Mouse (Mus musculus): ENCODE measurements around the gene Dmrt3. TPM values are rescaled to one million over a fixed set of nuclear protein-coding genes. Genes with fewer than 3 reads are reported as not detected.

Dmrt3 gene
- polyA plus RNA-seq, 1 experiment = 1.4 TPM

- peaks cover 20% of the 10 kb centered on the region for H3K27me3 ChIP-seq (ENCODE audit: control insufficient read depth, insufficient read depth, low read length, poor library complexity, severe bottlenecking)
- H3K9me3 ChIP-seq (replicated peaks; ENCODE audit: control insufficient read depth, insufficient read depth, low read length, poor library complexity, severe bottlenecking) = no peaks in the 10 kb centered on the region
- H3K27ac ChIP-seq (ENCODE audit: insufficient read depth, low read length) = no peak overlapping the region
- H3K4me1 ChIP-seq (ENCODE audit: control insufficient read depth, insufficient read depth, low read length) = no peaks in the 10 kb centered on the region
- TF ChIP-seq CTCF (IDR thresholded peaks at IDR 0.05; ENCODE audit: low read depth, low read length) = no peak
- no peak for TF ChIP-seq POLR2A (IDR thresholded peaks at IDR 0.05; ENCODE audit: insufficient read depth, low read length)
- TF ChIP-seq EP300 (IDR thresholded peaks at IDR 0.05; ENCODE audit: insufficient read depth, low read depth, low read length) = no peak
- no peak overlapping the region for H3K9ac ChIP-seq (ENCODE audit: low read depth, poor library complexity, severe bottlenecking)
- H3K4me3 ChIP-seq (ENCODE audit: low read depth, low read length) = no peak overlapping the region
- no peaks in the 10 kb centered on the region for H3K36me3 ChIP-seq (ENCODE audit: control insufficient read depth, insufficient read depth, low read length, poor library complexity, severe bottlenecking)
These were observed 3.6 kb downstream of the Dmrt3 start for GRCm38 (mm10) chr19:25613476-25614300.

GRCm38 (mm10) chr19:25615889-25616288 is 5.8 kb downstream of the Dmrt3 start:
- TF ChIP-seq POLR2A (IDR thresholded peaks at IDR 0.05; ENCODE audit: insufficient read depth, low read length) (no peak), CTCF (IDR thresholded peaks at IDR 0.05; ENCODE audit: low read depth, low read length) (no peak), EP300 (IDR thresholded peaks at IDR 0.05; ENCODE audit: insufficient read depth, low read depth, low read length) (no peak)
- H3K9ac ChIP-seq (ENCODE audit: low read depth, poor library complexity, severe bottlenecking) = no peak overlapping the region
- H3K4me1 ChIP-seq (ENCODE audit: control insufficient read depth, insufficient read depth, low read length) = no peaks in the 10 kb centered on the region
- H3K9me3 ChIP-seq (replicated peaks; ENCODE audit: control insufficient read depth, insufficient read depth, low read length, poor library complexity, severe bottlenecking) = no peaks in the 10 kb centered on the region
- no peak overlapping the region for H3K4me3 ChIP-seq (ENCODE audit: low read depth, low read length)
- H3K36me3 ChIP-seq (ENCODE audit: control insufficient read depth, insufficient read depth, low read length, poor library complexity, severe bottlenecking) = no peaks in the 10 kb centered on the region
- H3K27ac ChIP-seq (ENCODE audit: insufficient read depth, low read length) = no peak overlapping the region
- H3K27me3 ChIP-seq (ENCODE audit: control insufficient read depth, insufficient read depth, low read length, poor library complexity, severe bottlenecking) = peaks cover 17% of the 10 kb centered on the region

- no peaks in the 10 kb centered on the region for H3K27me3 ChIP-seq (ENCODE audit: control insufficient read depth, insufficient read depth, low read length, poor library complexity, severe bottlenecking)
- TF ChIP-seq CTCF (IDR thresholded peaks at IDR 0.05; ENCODE audit: low read depth, low read length) (peak; percentile 83), EP300 (IDR thresholded peaks at IDR 0.05; ENCODE audit: insufficient read depth, low read depth, low read length) (no peak)
- no peak overlapping the region for H3K4me3 ChIP-seq (ENCODE audit: low read depth, low read length)
- no peak overlapping the region for H3K27ac ChIP-seq (ENCODE audit: insufficient read depth, low read length)
- H3K4me1 ChIP-seq (ENCODE audit: control insufficient read depth, insufficient read depth, low read length) = no peaks in the 10 kb centered on the region
- no peaks in the 10 kb centered on the region for H3K36me3 ChIP-seq (ENCODE audit: control insufficient read depth, insufficient read depth, low read length, poor library complexity, severe bottlenecking)
- no peaks in the 10 kb centered on the region for H3K9me3 ChIP-seq (replicated peaks; ENCODE audit: control insufficient read depth, insufficient read depth, low read length, poor library complexity, severe bottlenecking)
- H3K9ac ChIP-seq (ENCODE audit: low read depth, poor library complexity, severe bottlenecking) = no peak overlapping the region
These were observed 12.5 kb downstream of the Dmrt3 start for GRCm38 (mm10) chr19:25622291-25623251.

GRCm38 (mm10) chr19:25628490-25628889 is 18.4 kb downstream of the Dmrt3 start:
- Histone ChIP-seq H3K27ac (ENCODE audit: insufficient read depth, low read length) (no peak overlapping the region), H3K4me1 (ENCODE audit: control insufficient read depth, insufficient read depth, low read length) (no peaks in the 10 kb centered on the region), H3K9me3 (replicated peaks; ENCODE audit: control insufficient read depth, insufficient read depth, low read length, poor library complexity, severe bottlenecking) (no peaks in the 10 kb centered on the region), H3K36me3 (ENCODE audit: control insufficient read depth, insufficient read depth, low read length, poor library complexity, severe bottlenecking) (no peaks in the 10 kb centered on the region), H3K27me3 (ENCODE audit: control insufficient read depth, insufficient read depth, low read length, poor library complexity, severe bottlenecking) (no peaks in the 10 kb centered on the region), H3K9ac (ENCODE audit: low read depth, poor library complexity, severe bottlenecking) (no peak overlapping the region), H3K4me3 (ENCODE audit: low read depth, low read length) (no peak overlapping the region)
- TF ChIP-seq EP300 (IDR thresholded peaks at IDR 0.05; ENCODE audit: insufficient read depth, low read depth, low read length) (no peak), CTCF (IDR thresholded peaks at IDR 0.05; ENCODE audit: low read depth, low read length) (peak; percentile 86)

- H3K4me1 ChIP-seq (ENCODE audit: control insufficient read depth, insufficient read depth, low read length) = no peaks in the 10 kb centered on the region
- no peaks in the 10 kb centered on the region for H3K9me3 ChIP-seq (replicated peaks; ENCODE audit: control insufficient read depth, insufficient read depth, low read length, poor library complexity, severe bottlenecking)
- no peak overlapping the region for H3K27ac ChIP-seq (ENCODE audit: insufficient read depth, low read length)
- no peak overlapping the region for H3K9ac ChIP-seq (ENCODE audit: low read depth, poor library complexity, severe bottlenecking)
- no peak overlapping the region for H3K4me3 ChIP-seq (ENCODE audit: low read depth, low read length)
- no peaks in the 10 kb centered on the region for H3K27me3 ChIP-seq (ENCODE audit: control insufficient read depth, insufficient read depth, low read length, poor library complexity, severe bottlenecking)
- TF ChIP-seq CTCF (IDR thresholded peaks at IDR 0.05; ENCODE audit: low read depth, low read length) = no peak
- no peak for TF ChIP-seq POLR2A (IDR thresholded peaks at IDR 0.05; ENCODE audit: insufficient read depth, low read length)
- TF ChIP-seq EP300 (IDR thresholded peaks at IDR 0.05; ENCODE audit: insufficient read depth, low read depth, low read length) = no peak
- no peaks in the 10 kb centered on the region for H3K36me3 ChIP-seq (ENCODE audit: control insufficient read depth, insufficient read depth, low read length, poor library complexity, severe bottlenecking)
These were observed 25.0 kb downstream of the Dmrt3 start for GRCm38 (mm10) chr19:25635119-25635518.
